Mouse (Mus musculus): ENCODE measurements around the gene Pakap. TPM values are rescaled to one million over a fixed set of nuclear protein-coding genes. Genes with fewer than 3 reads are reported as not detected.

Pakap gene
- polyA plus RNA-seq, 1 experiment from 2014 or later = 12.6 TPM

- Histone ChIP-seq H3K36me3 (replicated peaks; ENCODE audit: control insufficient read depth, insufficient read depth) (no peaks in the 10 kb centered on the region), H3K9me3 (ENCODE audit: control insufficient read depth, low read length) (no peaks in the 10 kb centered on the region), H3K9ac (peak overlapping the region; percentile 67), H3K4me3 (replicated peaks; ENCODE audit: low read length) (peak overlapping the region; percentile 51), H3K4me1 (replicated peaks; ENCODE audit: control insufficient read depth, insufficient read depth, low read length) (peaks cover 10% of the 10 kb centered on the region; the same call in 1 of the 2 replicates), H3K27ac (peak overlapping the region; percentile 70), H3K27me3 (ENCODE audit: control insufficient read depth, insufficient read depth, low read length) (0 out of 2 replicates have a peak, but pooled peaks cover 4% of the 10 kb centered on the region), H3K4me2 (replicated peaks) (peak overlapping the region; percentile 85)
- WGBS = 51% methylated on average over 18 of the region's 19 CpGs
- peak; percentile 47 for ATAC-seq (ENCODE audit: low FRiP score)
- peak; percentile 46 for DNase-seq (ENCODE audit: low spot score)
Measured at GRCm38 (mm10) chr4:57568268-57569068, 489 bp downstream of the Pakap start.

GRCm38 (mm10) chr4:57569069-57569355, 1.0 kb downstream of the Pakap start:
- ATAC-seq (ENCODE audit: low FRiP score) = no peak

GRCm38 (mm10) chr4:57569711-57570110, 1.7 kb downstream of the Pakap start:
- Histone ChIP-seq H3K4me3 (replicated peaks; ENCODE audit: low read length) (no peak overlapping the region), H3K27ac (no peak overlapping the region), H3K27me3 (ENCODE audit: control insufficient read depth, insufficient read depth, low read length) (0 out of 2 replicates have a peak, but pooled peaks cover 4% of the 10 kb centered on the region), H3K4me1 (replicated peaks; ENCODE audit: control insufficient read depth, insufficient read depth, low read length) (peaks cover 10% of the 10 kb centered on the region; the same call in 1 of the 2 replicates), H3K4me2 (replicated peaks) (peak overlapping the region; percentile 85; the same call in 1 of the 2 replicates), H3K9ac (no peak overlapping the region), H3K36me3 (replicated peaks; ENCODE audit: control insufficient read depth, insufficient read depth) (no peaks in the 10 kb centered on the region), H3K9me3 (ENCODE audit: control insufficient read depth, low read length) (no peaks in the 10 kb centered on the region)
- ATAC-seq (ENCODE audit: low FRiP score) = no peak
- 58% methylated on average over 6 of the region's 6 CpGs for WGBS
- DNase-seq (ENCODE audit: low spot score) = no peak

More at GRCm38 (mm10) chr4:57569069-57569355, 1.0 kb downstream of the Pakap start:
- no peaks in the 10 kb centered on the region for H3K36me3 ChIP-seq (replicated peaks; ENCODE audit: control insufficient read depth, insufficient read depth)
- peak overlapping the region; percentile 51 for H3K4me3 ChIP-seq (replicated peaks; ENCODE audit: low read length)
- H3K27me3 ChIP-seq (ENCODE audit: control insufficient read depth, insufficient read depth, low read length) = 0 out of 2 replicates have a peak, but pooled peaks cover 4% of the 10 kb centered on the region
- no peak overlapping the region for H3K9ac ChIP-seq
- peaks cover 10% of the 10 kb centered on the region; the same call in 1 of the 2 replicates for H3K4me1 ChIP-seq (replicated peaks; ENCODE audit: control insufficient read depth, insufficient read depth, low read length)
- H3K4me2 ChIP-seq (replicated peaks) = peak overlapping the region; percentile 85
- 86% methylated on average over 4 of the region's 4 CpGs for WGBS
- no peaks in the 10 kb centered on the region for H3K9me3 ChIP-seq (ENCODE audit: control insufficient read depth, low read length)
- no peak for DNase-seq (ENCODE audit: low spot score)
- no peak overlapping the region for H3K27ac ChIP-seq

GRCm38 (mm10) chr4:57570229-57570628, 2.2 kb downstream of the Pakap start:
- H3K4me3 ChIP-seq (replicated peaks; ENCODE audit: low read length) = no peak overlapping the region
- 0 out of 2 replicates have a peak, but pooled peaks cover 4% of the 10 kb centered on the region for H3K27me3 ChIP-seq (ENCODE audit: control insufficient read depth, insufficient read depth, low read length)
- H3K9me3 ChIP-seq (ENCODE audit: control insufficient read depth, low read length) = no peaks in the 10 kb centered on the region
- 80% methylated on average over 3 of the region's 3 CpGs for WGBS
- no peak for ATAC-seq (ENCODE audit: low FRiP score)
- no peak for DNase-seq (ENCODE audit: low spot score)
- H3K36me3 ChIP-seq (replicated peaks; ENCODE audit: control insufficient read depth, insufficient read depth) = no peaks in the 10 kb centered on the region
- H3K4me2 ChIP-seq (replicated peaks) = no peak overlapping the region
- H3K4me1 ChIP-seq (replicated peaks; ENCODE audit: control insufficient read depth, insufficient read depth, low read length) = peaks cover 10% of the 10 kb centered on the region; the same call in 1 of the 2 replicates
- no peak overlapping the region for H3K9ac ChIP-seq
- H3K27ac ChIP-seq = no peak overlapping the region

GRCm38 (mm10) chr4:57574181-57574580, 6.2 kb downstream of the Pakap start:
- no peak overlapping the region for H3K9ac ChIP-seq
- 91% methylated on average over 3 of the region's 3 CpGs for WGBS

GRCm38 (mm10) chr4:57574646-57575045, 6.7 kb downstream of the Pakap start:
- Histone ChIP-seq H3K4me3 (replicated peaks; ENCODE audit: low read length) (no peak overlapping the region), H3K36me3 (replicated peaks; ENCODE audit: control insufficient read depth, insufficient read depth) (no peaks in the 10 kb centered on the region), H3K27ac (no peak overlapping the region), H3K4me1 (replicated peaks; ENCODE audit: control insufficient read depth, insufficient read depth, low read length) (no peaks in the 10 kb centered on the region), H3K4me2 (replicated peaks) (no peak overlapping the region), H3K9ac (no peak overlapping the region), H3K9me3 (ENCODE audit: control insufficient read depth, low read length) (no peaks in the 10 kb centered on the region), H3K27me3 (ENCODE audit: control insufficient read depth, insufficient read depth, low read length) (no peaks in the 10 kb centered on the region)
- WGBS = 89% methylated on average over 6 of the region's 6 CpGs
- no peak for DNase-seq (ENCODE audit: low spot score)
- ATAC-seq (ENCODE audit: low FRiP score) = no peak

More at GRCm38 (mm10) chr4:57574181-57574580, 6.2 kb downstream of the Pakap start:
- Histone ChIP-seq H3K27ac (no peak overlapping the region), H3K4me1 (replicated peaks; ENCODE audit: control insufficient read depth, insufficient read depth, low read length) (no peaks in the 10 kb centered on the region), H3K4me2 (replicated peaks) (no peak overlapping the region), H3K36me3 (replicated peaks; ENCODE audit: control insufficient read depth, insufficient read depth) (no peaks in the 10 kb centered on the region), H3K9me3 (ENCODE audit: control insufficient read depth, low read length) (no peaks in the 10 kb centered on the region), H3K27me3 (ENCODE audit: control insufficient read depth, insufficient read depth, low read length) (no peaks in the 10 kb centered on the region), H3K4me3 (replicated peaks; ENCODE audit: low read length) (no peak overlapping the region)
- ATAC-seq (ENCODE audit: low FRiP score) (no peak), DNase-seq (ENCODE audit: low spot score) (no peak)

GRCm38 (mm10) chr4:57575686-57576085, 7.7 kb downstream of the Pakap start:
- Histone ChIP-seq H3K9ac (no peak overlapping the region), H3K27me3 (ENCODE audit: control insufficient read depth, insufficient read depth, low read length) (no peaks in the 10 kb centered on the region), H3K4me1 (replicated peaks; ENCODE audit: control insufficient read depth, insufficient read depth, low read length) (no peaks in the 10 kb centered on the region), H3K27ac (no peak overlapping the region), H3K4me3 (replicated peaks; ENCODE audit: low read length) (no peak overlapping the region), H3K4me2 (replicated peaks) (no peak overlapping the region), H3K36me3 (replicated peaks; ENCODE audit: control insufficient read depth, insufficient read depth) (no peaks in the 10 kb centered on the region), H3K9me3 (ENCODE audit: control insufficient read depth, low read length) (no peaks in the 10 kb centered on the region)
- DNase-seq (ENCODE audit: low spot score) (no peak), ATAC-seq (ENCODE audit: low FRiP score) (no peak)
- WGBS = 87% methylated on average over 5 of the region's 5 CpGs

GRCm38 (mm10) chr4:57576095-57576494, 8.1 kb downstream of the Pakap start:
- Histone ChIP-seq H3K27ac (no peak overlapping the region), H3K27me3 (ENCODE audit: control insufficient read depth, insufficient read depth, low read length) (no peaks in the 10 kb centered on the region), H3K4me2 (replicated peaks) (no peak overlapping the region), H3K4me3 (replicated peaks; ENCODE audit: low read length) (no peak overlapping the region), H3K4me1 (replicated peaks; ENCODE audit: control insufficient read depth, insufficient read depth, low read length) (no peaks in the 10 kb centered on the region), H3K36me3 (replicated peaks; ENCODE audit: control insufficient read depth, insufficient read depth) (no peaks in the 10 kb centered on the region), H3K9me3 (ENCODE audit: control insufficient read depth, low read length) (no peaks in the 10 kb centered on the region), H3K9ac (no peak overlapping the region)
- 87% methylated on average over 11 of the region's 11 CpGs for WGBS
- no peak for ATAC-seq (ENCODE audit: low FRiP score)
- no peak for DNase-seq (ENCODE audit: low spot score)

GRCm38 (mm10) chr4:57579683-57580082, 11.7 kb downstream of the Pakap start:
- no peak for ATAC-seq (ENCODE audit: low FRiP score)
- Histone ChIP-seq H3K9me3 (ENCODE audit: control insufficient read depth, low read length) (no peaks in the 10 kb centered on the region), H3K36me3 (replicated peaks; ENCODE audit: control insufficient read depth, insufficient read depth) (no peaks in the 10 kb centered on the region), H3K4me3 (replicated peaks; ENCODE audit: low read length) (no peak overlapping the region), H3K27ac (no peak overlapping the region), H3K4me2 (replicated peaks) (no peak overlapping the region), H3K4me1 (replicated peaks; ENCODE audit: control insufficient read depth, insufficient read depth, low read length) (no peaks in the 10 kb centered on the region), H3K9ac (no peak overlapping the region), H3K27me3 (ENCODE audit: control insufficient read depth, insufficient read depth, low read length) (no peaks in the 10 kb centered on the region)
- DNase-seq (ENCODE audit: low spot score) = no peak
- 94% methylated on average over 10 of the region's 10 CpGs for WGBS

Measured in hindbrain, embryonic 14.5 days (tissue).